In genomic region chr4:23587412-23587811, GRCm38 (mm10) we compare ENCODE assay signal across 25 mouse cellular contexts.
DNase-seq lines count a peak whose midpoint lies in the region; ATAC-seq and TF ChIP-seq lines count a peak whose summit lies in the region.
"Had no signal": no experiment of that assay in that cellular context is flagged by ENCODE, and none has a peak within 500 bp of the region (broad histone marks: within the 10 kb centered on the region; RNA-seq: fewer than 3 reads in every experiment).

No protein-coding gene starts in this region.

- H3K4me2 ChIP-seq in heart, embryonic 12.5 days, result no peak overlapping the region
- H3K4me2 ChIP-seq in kidney, postnatal 0 days (ENCODE audit: low read length), result no peak overlapping the region
- no peak overlapping the region for H3K4me2 ChIP-seq in stomach, embryonic 16.5 days (ENCODE audit: low read depth, low read length)
- H3K4me2 ChIP-seq: embryonic facial prominence, embryonic 15.5 days; heart, embryonic 15.5 days; hindbrain, embryonic 14.5 days had no signal

- 9% methylated on average over 2 of the region's 2 CpGs for WGBS in heart, embryonic 12.5 days
- 17% methylated on average over 2 of the region's 2 CpGs for WGBS in kidney, postnatal 0 days
- WGBS in stomach, embryonic 16.5 days, result 23% methylated on average over 2 of the region's 2 CpGs

- no peak overlapping the region for H3K9ac ChIP-seq in heart, embryonic 12.5 days
- H3K9ac ChIP-seq in kidney, postnatal 0 days (ENCODE audit: low read depth, low read length), result no peak overlapping the region
- no peak overlapping the region for H3K9ac ChIP-seq in stomach, embryonic 16.5 days (ENCODE audit: low read length)
- H3K9ac ChIP-seq: embryonic facial prominence, embryonic 15.5 days; heart, embryonic 15.5 days; hindbrain, embryonic 14.5 days had no signal

- TF ChIP-seq CTCF in kidney, postnatal 0 days (IDR thresholded peaks at IDR 0.05; ENCODE audit: low read depth), result no peak

- no peak overlapping the region for H3K27ac ChIP-seq in heart, embryonic 12.5 days (ENCODE audit: poor library complexity, severe bottlenecking)
- H3K27ac ChIP-seq in kidney, postnatal 0 days, result no peak overlapping the region
- no peak overlapping the region for H3K27ac ChIP-seq in stomach, embryonic 16.5 days (ENCODE audit: low read length)
- H3K27ac ChIP-seq: embryonic facial prominence, embryonic 15.5 days; forebrain, embryonic 10.5 days; heart, embryonic 10.5 days; heart, embryonic 15.5 days; hindbrain, embryonic 14.5 days had no signal

- H3K36me3 ChIP-seq in heart, embryonic 12.5 days, result no peaks in the 10 kb centered on the region
- H3K36me3 ChIP-seq in kidney, postnatal 0 days (ENCODE audit: insufficient read depth, low read length), result no peaks in the 10 kb centered on the region
- H3K36me3 ChIP-seq in stomach, embryonic 16.5 days (ENCODE audit: control insufficient read depth, insufficient read depth, low read length), result no peaks in the 10 kb centered on the region
- H3K36me3 ChIP-seq: embryonic facial prominence, embryonic 15.5 days; forebrain, embryonic 10.5 days; G1E; heart, embryonic 10.5 days; heart, embryonic 15.5 days had no signal

- no peaks in the 10 kb centered on the region for H3K27me3 ChIP-seq in heart, embryonic 12.5 days (replicated peaks)
- H3K27me3 ChIP-seq in kidney, postnatal 0 days (ENCODE audit: insufficient read depth, low read length), result no peaks in the 10 kb centered on the region
- H3K27me3 ChIP-seq in stomach, embryonic 16.5 days (ENCODE audit: control insufficient read depth, insufficient read depth, low read length), result no peaks in the 10 kb centered on the region
- H3K27me3 ChIP-seq: embryonic facial prominence, embryonic 15.5 days; heart, embryonic 15.5 days had no signal

- H3K4me3 ChIP-seq in heart, embryonic 12.5 days, result no peak overlapping the region
- no peak overlapping the region for H3K4me3 ChIP-seq in kidney, postnatal 0 days (replicated peaks; ENCODE audit: low read depth, low read length)
- H3K4me3 ChIP-seq in stomach, embryonic 16.5 days (replicated peaks; ENCODE audit: low read length), result no peak overlapping the region
- H3K4me3 ChIP-seq: embryonic facial prominence, embryonic 15.5 days; erythroblast, embryonic 14.5 days; forebrain, embryonic 10.5 days; heart, embryonic 10.5 days; heart, embryonic 15.5 days had no signal

- ATAC-seq in heart, embryonic 12.5 days (ENCODE audit: insufficient number of reproducible peaks, low FRiP score), result no peak
- peak; percentile 81; the same call in 1 of the 2 replicates for ATAC-seq in kidney, postnatal 0 days (replicated peaks; ENCODE audit: low FRiP score, low read depth)
- peak; percentile 47; the same call in 1 of the 2 replicates for ATAC-seq in stomach, embryonic 16.5 days (ENCODE audit: insufficient read depth, low FRiP score)
- ATAC-seq: CD4-positive, CD25-positive, alpha-beta regulatory T cell, adult 4 months; forebrain, embryonic 14.5 days had no signal

- no peaks in the 10 kb centered on the region for H3K9me3 ChIP-seq in heart, embryonic 12.5 days (replicated peaks)
- no peaks in the 10 kb centered on the region for H3K9me3 ChIP-seq in kidney, postnatal 0 days (replicated peaks; ENCODE audit: low read length)
- H3K9me3 ChIP-seq in stomach, embryonic 16.5 days (replicated peaks; ENCODE audit: control insufficient read depth, low read length), result no peaks in the 10 kb centered on the region
- H3K9me3 ChIP-seq: embryonic facial prominence, embryonic 15.5 days; forebrain, embryonic 10.5 days; G1E; heart, embryonic 10.5 days; heart, embryonic 15.5 days had no signal

- DNase-seq in heart, adult 11 months, result peak; percentile 71
- DNase-seq in kidney, postnatal 0 days (ENCODE audit: low spot score), result no peak
- DNase-seq in kidney, adult 18-20 months, result no peak
- no peak for DNase-seq in thymus, postnatal 4 days
- no peak for DNase-seq in Muller cell, postnatal 12 days (ENCODE audit: inconsistent ontology term)
- DNase-seq: adrenal gland, postnatal 10 days; B cell, adult 2 months; cerebellum, adult 11 months; cerebellum, adult 8-10 months; cerebellum, postnatal 14 days; embryo, embryonic 11 days; gastrocnemius, postnatal 36 days; heart, adult 18-20 months; heart, postnatal 14 days had no signal

- H3K4me1 ChIP-seq in heart, embryonic 12.5 days (replicated peaks), result peaks cover 2% of the 10 kb centered on the region; the same call in 1 of the 2 replicates
- H3K4me1 ChIP-seq in kidney, postnatal 0 days (replicated peaks; ENCODE audit: insufficient read depth, low read length), result no peaks in the 10 kb centered on the region
- no peaks in the 10 kb centered on the region for H3K4me1 ChIP-seq in stomach, embryonic 16.5 days (ENCODE audit: control insufficient read depth, insufficient read depth, low read length)
- H3K4me1 ChIP-seq: embryonic facial prominence, embryonic 15.5 days; heart, embryonic 10.5 days; heart, embryonic 15.5 days had no signal
